Mouse (Mus musculus): ENCODE data around the gene Dusp28. TPM values are rescaled to one million over a fixed set of nuclear protein-coding genes. Genes with fewer than 3 reads are reported as not detected.

Gene Dusp28
- total and polyA plus RNA-seq, 3 experiments: 11.9 to 12.0 TPM; not detected in 1

DNA sequence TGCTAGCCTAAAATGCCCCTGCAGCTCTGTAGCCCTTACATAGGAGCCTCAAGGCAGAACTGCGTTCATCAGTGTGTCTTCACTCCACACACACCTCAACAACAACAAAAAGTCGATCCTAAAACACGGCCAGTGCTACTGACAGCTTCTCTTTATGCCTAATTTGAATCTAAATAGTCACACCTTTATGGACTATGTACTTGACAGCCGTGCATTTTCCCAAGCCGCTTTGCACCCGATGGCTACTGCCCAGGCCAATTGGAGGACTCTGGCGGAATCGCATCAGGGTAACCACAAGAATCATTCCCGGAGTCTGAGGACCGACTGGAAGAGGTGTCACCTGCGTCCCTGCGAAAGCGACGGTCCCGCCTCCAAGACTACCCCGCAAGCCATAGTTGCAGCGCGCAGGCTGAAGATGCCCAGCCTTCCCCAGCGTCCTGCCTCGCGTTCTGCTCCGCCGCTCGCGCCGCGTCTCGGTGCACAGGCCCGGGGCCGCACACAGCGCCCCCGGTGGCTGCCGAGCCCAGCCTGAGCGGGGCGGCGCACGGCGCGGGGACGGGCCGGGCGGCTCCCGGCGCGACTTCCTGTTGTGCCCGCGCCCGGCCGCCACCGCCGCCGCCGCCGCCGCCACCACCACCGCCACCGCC lies 3.6 kb downstream of the Dusp28 start, which contains the start of gene Rnpepl1:
Gene Rnpepl1, plus strand, starts transcription at position 545 of the 647 bp plus-strand sequence.
- H3K27ac ChIP-seq (ENCODE audit: control insufficient read depth, low read depth, low read length): peak within 1 kb of the TSS; percentile 33
- peaks cover 0 to 25% of the 10 kb centered on the region in 2 experiments; a peak in 2 of 4 replicates for H3K36me3 ChIP-seq (ENCODE audit: control insufficient read depth in 1 of 2, insufficient read depth in 2 of 2, low read length in 2 of 2)
- H3K4me3 ChIP-seq (ENCODE audit: control insufficient read depth in 1 of 2, insufficient read depth in 1 of 2, low read depth in 2 of 2, low read length in 2 of 2): peak within 1 kb of the TSS; percentile 91 to 95
- H3K79me2 ChIP-seq (ENCODE audit: control insufficient read depth, insufficient read depth, low read length, poor library complexity): peaks cover 31% of the 10 kb centered on the region
- peak within 1 kb of the TSS; percentile 87 for H3K9ac ChIP-seq (ENCODE audit: control insufficient read depth, low read depth, low read length, poor library complexity, severe bottlenecking)
- DNase-seq (ENCODE audit: low read depth, low spot score): peak; percentile 86
- H3K9me3 ChIP-seq (replicated peaks; ENCODE audit: insufficient read depth, low read length): no peaks in the 10 kb centered on the region
- peaks cover 13 to 40% of the 10 kb centered on the region in 2 experiments for H3K4me1 ChIP-seq (ENCODE audit: control insufficient read depth in 1 of 2, insufficient read depth in 2 of 2, low read length in 2 of 2)
- no peaks in the 10 kb centered on the region for H3K27me3 ChIP-seq (ENCODE audit: control insufficient read depth in 1 of 2, insufficient read depth in 2 of 2, low read length in 2 of 2)
- TF ChIP-seq UBTF (IDR thresholded peaks at IDR 0.05; ENCODE audit: borderline replicate concordance, insufficient read depth, low read depth, low read length): peak; percentile 97
- peak; percentile 79 for TF ChIP-seq MXI1 (IDR thresholded peaks at IDR 0.05; ENCODE audit: low read depth, low read length)
- peak; percentile 50; the same call in 1 of the 2 replicates for TF ChIP-seq ZMIZ1 (IDR thresholded peaks at IDR 0.05; ENCODE audit: low read depth, low read length)
- TF ChIP-seq NELFE (IDR thresholded peaks at IDR 0.05; ENCODE audit: low read depth, low read length): peak; percentile 51
- 0 out of 2 replicates have a peak, but pooled peaks have one; percentile 46 for TF ChIP-seq MAX (IDR thresholded peaks at IDR 0.05; ENCODE audit: low read length)
- TF ChIP-seq CTCF (IDR thresholded peaks at IDR 0.05 in 2 of 3, conservative IDR thresholded peaks at IDR 0.05 in 1 of 3; ENCODE audit: control insufficient read depth in 1 of 3, insufficient read depth in 1 of 3, low read depth in 2 of 3, low read length in 3 of 3, poor library complexity in 1 of 3, severe bottlenecking in 1 of 3): peak in 2 of 3 experiments; percentile 71 to 84; a peak in 5 of 6 replicates
- no peak for TF ChIP-seq MAZ (IDR thresholded peaks at IDR 0.05; ENCODE audit: low read depth, low read length)
- TF ChIP-seq NRF1 (IDR thresholded peaks at IDR 0.05; ENCODE audit: insufficient read depth, low read depth, low read length, poor library complexity, severe bottlenecking): 0 out of 2 replicates have a peak, but pooled peaks have one; percentile 25
- no peak for TF ChIP-seq CHD2 (IDR thresholded peaks at IDR 0.05; ENCODE audit: low read length)
- no peak for TF ChIP-seq JUND (IDR thresholded peaks at IDR 0.05; ENCODE audit: low read depth, low read length)
- TF ChIP-seq ELF1 (IDR thresholded peaks at IDR 0.05; ENCODE audit: low read depth, low read length): no peak
- peak; percentile 68 for TF ChIP-seq SIN3A (IDR thresholded peaks at IDR 0.05; ENCODE audit: low read length)
- peak in 1 of 2 experiments; percentile 58; a peak in 2 of 4 replicates for TF ChIP-seq POLR2A (IDR thresholded peaks at IDR 0.05; ENCODE audit: control insufficient read depth in 1 of 2, insufficient read depth in 1 of 2, low read depth in 1 of 2, low read length in 2 of 2, poor library complexity in 1 of 2)
- TF ChIP-seq TBP (IDR thresholded peaks at IDR 0.05; ENCODE audit: low read depth, low read length): no peak
- no peak for TF ChIP-seq SMC3 (IDR thresholded peaks at IDR 0.05; ENCODE audit: low read depth, low read length)
- TF ChIP-seq HCFC1 (IDR thresholded peaks at IDR 0.05; ENCODE audit: low read depth, low read length): peak; percentile 23; the same call in 1 of the 2 replicates
- TF ChIP-seq MYC (IDR thresholded peaks at IDR 0.05; ENCODE audit: low read depth, low read length): no peak

DNA sequence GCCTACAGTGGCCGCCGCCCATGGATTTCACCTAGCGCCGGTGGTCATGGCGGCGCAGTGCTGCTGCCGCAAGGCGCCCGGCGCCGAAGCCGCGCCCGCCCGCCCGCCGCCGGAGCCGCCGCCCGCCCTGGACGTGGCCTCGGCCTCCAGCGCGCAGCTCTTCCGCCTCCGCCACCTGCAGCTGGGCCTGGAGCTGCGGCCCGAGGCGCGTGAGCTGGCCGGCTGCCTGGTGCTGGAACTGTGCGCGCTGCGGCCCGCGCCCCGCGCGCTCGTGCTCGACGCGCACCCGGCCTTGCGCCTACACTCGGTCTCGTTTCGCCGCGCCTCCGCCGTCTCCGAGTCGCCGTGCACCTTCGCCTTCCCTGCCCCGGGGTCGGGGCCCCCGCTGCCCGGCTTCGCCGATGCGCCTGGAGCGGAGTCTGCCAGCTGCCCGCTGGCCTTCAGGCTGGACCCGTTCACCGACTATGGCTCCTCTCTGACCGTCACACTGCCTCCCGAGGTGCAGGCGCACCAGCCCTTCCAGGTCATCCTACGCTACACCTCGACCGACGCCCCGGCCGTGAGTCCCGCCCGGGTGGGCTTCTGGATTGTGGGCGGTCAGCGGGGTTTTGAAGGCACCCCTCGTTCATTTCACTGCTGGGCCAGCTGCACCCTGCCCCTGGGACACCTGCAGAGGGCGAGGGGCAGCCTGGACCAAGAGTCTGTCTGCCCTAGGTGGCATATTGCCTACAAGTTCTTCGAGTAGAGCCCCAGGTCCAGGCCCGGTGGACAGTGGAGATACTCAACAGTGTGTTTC lies 4.3 kb downstream of the Dusp28 start:
- TF ChIP-seq NELFE (IDR thresholded peaks at IDR 0.05; ENCODE audit: low read depth, low read length): 0 out of 2 replicates have a peak, but pooled peaks have one; percentile 29
- 0 out of 4 replicates have a peak, but pooled peaks have one; percentile 16 to 61 for TF ChIP-seq POLR2A (IDR thresholded peaks at IDR 0.05; ENCODE audit: control insufficient read depth in 1 of 2, insufficient read depth in 1 of 2, low read depth in 1 of 2, low read length in 2 of 2, poor library complexity in 1 of 2)
- TF ChIP-seq CHD1 (IDR thresholded peaks at IDR 0.05; ENCODE audit: low read depth, low read length): no peak
- TF ChIP-seq KAT2A (conservative IDR thresholded peaks at IDR 0.05; ENCODE audit: low read depth, low read length): no peak
- TF ChIP-seq MAX (IDR thresholded peaks at IDR 0.05; ENCODE audit: low read length): 0 out of 2 replicates have a peak, but pooled peaks have one; percentile 7
- no peak for TF ChIP-seq USF2 (IDR thresholded peaks at IDR 0.05; ENCODE audit: borderline replicate concordance in 1 of 2, insufficient read depth in 1 of 2, low read depth in 1 of 2, low read length in 2 of 2)
- peak; percentile 35; the same call in 1 of the 2 replicates for TF ChIP-seq MXI1 (IDR thresholded peaks at IDR 0.05; ENCODE audit: low read depth, low read length)
- no peak for TF ChIP-seq CTCF (IDR thresholded peaks at IDR 0.05 in 2 of 3, conservative IDR thresholded peaks at IDR 0.05 in 1 of 3; ENCODE audit: control insufficient read depth in 1 of 3, insufficient read depth in 1 of 3, low read depth in 2 of 3, low read length in 3 of 3, poor library complexity in 1 of 3, severe bottlenecking in 1 of 3)
- peak; percentile 34; the same call in 1 of the 2 replicates for TF ChIP-seq NRF1 (IDR thresholded peaks at IDR 0.05; ENCODE audit: insufficient read depth, low read depth, low read length, poor library complexity, severe bottlenecking)
- TF ChIP-seq UBTF (IDR thresholded peaks at IDR 0.05; ENCODE audit: borderline replicate concordance, insufficient read depth, low read depth, low read length): peak; percentile 8; the same call in 1 of the 2 replicates
- Histone ChIP-seq H3K4me3 (ENCODE audit: control insufficient read depth in 1 of 2, insufficient read depth in 1 of 2, low read depth in 2 of 2, low read length in 2 of 2) (peak overlapping the region; percentile 72 to 86), H3K9me3 (replicated peaks; ENCODE audit: insufficient read depth, low read length) (no peaks in the 10 kb centered on the region), H3K9ac (ENCODE audit: control insufficient read depth, low read depth, low read length, poor library complexity, severe bottlenecking) (peak overlapping the region; percentile 87), H3K36me3 (ENCODE audit: control insufficient read depth in 1 of 2, insufficient read depth in 2 of 2, low read length in 2 of 2) (peaks cover 0 to 25% of the 10 kb centered on the region in 2 experiments; a peak in 3 of 4 replicates), H3K27me3 (ENCODE audit: control insufficient read depth in 1 of 2, insufficient read depth in 2 of 2, low read length in 2 of 2) (no peaks in the 10 kb centered on the region), H3K79me2 (ENCODE audit: control insufficient read depth, insufficient read depth, low read length, poor library complexity) (peaks cover 31% of the 10 kb centered on the region), H3K4me1 (ENCODE audit: control insufficient read depth in 1 of 2, insufficient read depth in 2 of 2, low read length in 2 of 2) (peaks cover 13 to 40% of the 10 kb centered on the region in 2 experiments), H3K27ac (ENCODE audit: control insufficient read depth, low read depth, low read length) (peak overlapping the region; percentile 32)
- peak; percentile 69 for DNase-seq (ENCODE audit: low read depth, low spot score)

All from MEL (cell line).